Mouse (Mus musculus): ENCODE measurements around the gene Krtap5-3. TPM values are rescaled to one million over a fixed set of nuclear protein-coding genes. Genes with fewer than 3 reads are reported as not detected.
"Not testable (repeated sequence)": the region's sequence is repeated elsewhere in the genome, so short reads cannot be mapped to it uniquely, and the experiment has no call there.

Gene Krtap5-3
- polyA plus RNA-seq, 1 experiment from 2014 or later: not detected

DNA sequence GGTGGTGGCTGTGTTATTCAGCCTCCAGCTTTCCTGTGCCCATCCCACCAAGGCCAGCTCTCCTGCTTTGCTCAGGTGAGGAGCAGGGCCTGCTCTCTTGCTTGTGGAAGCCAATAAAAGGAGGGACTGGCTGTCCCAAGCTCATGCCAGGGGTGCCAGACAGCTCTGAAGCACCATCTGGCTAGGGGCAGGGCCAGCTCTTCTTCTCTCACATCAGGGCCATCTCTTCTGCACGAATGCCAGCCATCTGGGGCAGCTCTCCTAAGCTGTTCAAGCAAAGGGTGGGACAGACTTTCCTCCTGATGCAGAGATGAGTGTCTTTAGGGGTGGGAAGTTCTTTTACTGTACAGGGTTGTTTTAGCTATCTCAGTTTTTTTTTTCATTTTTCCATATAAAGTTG lies 20.1 kb upstream of the Krtap5-3 start:
- WGBS: 53% methylated on average over 1 of the region's 1 CpGs
- no peaks in the 10 kb centered on the region for H3K36me3 ChIP-seq (ENCODE audit: control insufficient read depth, insufficient read depth, low read length)
- no peaks in the 10 kb centered on the region for H3K27me3 ChIP-seq (ENCODE audit: control insufficient read depth, insufficient read depth, low read length)
- DNase-seq (ENCODE audit: low spot score): no peak
- no peaks in the 10 kb centered on the region for H3K4me1 ChIP-seq (ENCODE audit: control insufficient read depth, insufficient read depth, low read length)
- no peak overlapping the region for H3K27ac ChIP-seq (ENCODE audit: low read depth, low read length)
- no peaks in the 10 kb centered on the region for H3K9me3 ChIP-seq (ENCODE audit: control insufficient read depth, low read length)
- no peak overlapping the region for H3K9ac ChIP-seq (ENCODE audit: low read length)
- ATAC-seq (ENCODE audit: insufficient read depth, low FRiP score, low TSS enrichment): no peak
- no peak overlapping the region for H3K4me2 ChIP-seq (ENCODE audit: low read depth)
- H3K4me3 ChIP-seq (ENCODE audit: low read depth, low read length): no peak overlapping the region

DNA sequence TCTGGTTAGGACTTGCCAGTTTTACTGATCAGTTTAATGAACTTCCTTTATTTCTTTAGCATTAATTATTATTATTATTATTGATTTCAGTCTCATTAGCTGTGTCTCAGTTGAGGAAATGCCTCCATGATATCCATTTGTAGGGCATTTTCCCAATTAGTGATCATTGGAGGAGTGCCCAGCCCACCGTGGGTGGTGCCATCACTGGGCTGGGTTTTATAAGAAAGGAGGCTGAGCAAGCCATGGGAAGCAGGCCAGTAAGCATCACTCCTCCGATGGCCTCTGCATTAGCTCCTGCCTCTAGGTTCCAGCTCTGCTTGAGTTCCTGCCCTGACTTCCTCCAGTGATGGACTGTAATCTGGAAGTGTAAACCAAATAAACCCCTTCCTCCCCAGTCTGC lies 13.0 kb upstream of the Krtap5-3 start:
- no peak overlapping the region for H3K4me3 ChIP-seq (ENCODE audit: low read depth, low read length)
- no peaks in the 10 kb centered on the region for H3K4me1 ChIP-seq (ENCODE audit: control insufficient read depth, insufficient read depth, low read length)
- no peaks in the 10 kb centered on the region for H3K27me3 ChIP-seq (ENCODE audit: control insufficient read depth, insufficient read depth, low read length)
- H3K36me3 ChIP-seq (ENCODE audit: control insufficient read depth, insufficient read depth, low read length): no peaks in the 10 kb centered on the region
- H3K9ac ChIP-seq (ENCODE audit: low read length): no peak overlapping the region
- DNase-seq (ENCODE audit: low spot score) (no peak), ATAC-seq (ENCODE audit: insufficient read depth, low FRiP score, low TSS enrichment) (no peak)
- no peak overlapping the region for H3K27ac ChIP-seq (ENCODE audit: low read depth, low read length)
- 79% methylated on average over 2 of the region's 2 CpGs for whole genome bisulfite sequencing
- no peaks in the 10 kb centered on the region for H3K9me3 ChIP-seq (ENCODE audit: control insufficient read depth, low read length)
- H3K4me2 ChIP-seq (ENCODE audit: low read depth): no peak overlapping the region

DNA sequence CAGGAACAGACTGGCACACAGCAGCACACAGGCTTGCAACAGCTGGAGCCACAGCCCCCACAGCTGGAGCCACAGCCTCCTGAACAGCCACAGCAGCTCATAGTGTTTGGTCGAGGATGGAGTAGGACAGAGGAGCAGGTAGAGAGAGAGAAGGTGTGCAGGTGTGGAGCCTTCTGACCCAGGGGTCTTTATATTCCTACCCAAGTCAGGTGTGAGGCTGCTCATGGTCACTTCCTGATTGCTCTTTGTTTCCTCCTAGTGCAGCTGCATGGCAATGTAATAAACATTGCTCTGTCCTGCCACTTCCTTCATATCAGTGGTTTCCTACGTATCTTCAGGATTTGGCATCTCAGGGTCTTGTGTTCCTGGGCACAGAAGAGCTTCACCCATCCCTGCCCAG lies 10.9 kb upstream of the Krtap5-3 start, which contains the start of gene Gm10153:
Gm10153 (minus strand) TSS at position 101 of the 400 bp plus-strand sequence.
- Histone ChIP-seq H3K4me2 (ENCODE audit: low read depth) (no peak within 1 kb of the TSS), H3K36me3 (ENCODE audit: control insufficient read depth, insufficient read depth, low read length) (no peaks in the 10 kb centered on the region), H3K9me3 (ENCODE audit: control insufficient read depth, low read length) (no peaks in the 10 kb centered on the region), H3K4me3 (ENCODE audit: low read depth, low read length) (no peak within 1 kb of the TSS), H3K4me1 (ENCODE audit: control insufficient read depth, insufficient read depth, low read length) (no peaks in the 10 kb centered on the region), H3K27me3 (ENCODE audit: control insufficient read depth, insufficient read depth, low read length) (no peaks in the 10 kb centered on the region), H3K27ac (ENCODE audit: low read depth, low read length) (no peak within 1 kb of the TSS), H3K9ac (ENCODE audit: low read length) (no peak within 1 kb of the TSS)
- ATAC-seq (ENCODE audit: insufficient read depth, low FRiP score, low TSS enrichment) (no peak), DNase-seq (ENCODE audit: low spot score) (no peak)
- 39% methylated on average over 2 of the region's 2 CpGs for WGBS

DNA sequence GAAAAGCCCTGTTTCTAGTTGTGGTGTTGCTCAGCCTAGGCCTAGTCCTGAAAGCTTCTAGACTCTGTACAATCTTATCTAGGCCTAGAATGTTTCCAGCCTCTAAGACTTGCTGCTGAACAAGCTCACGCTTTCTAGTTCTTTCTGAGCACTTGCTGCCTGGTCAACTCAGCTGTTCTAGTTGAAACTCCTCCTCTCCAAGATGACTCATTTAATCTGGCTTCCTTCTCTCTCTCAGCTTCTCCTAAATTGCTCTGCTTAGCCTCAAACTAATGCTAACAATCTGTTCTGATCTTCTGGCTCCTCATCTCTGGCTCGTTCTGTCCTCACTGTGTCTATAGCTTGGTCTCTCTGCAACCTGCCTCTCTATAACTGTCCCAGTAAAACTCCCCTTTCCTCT lies 2.4 kb upstream of the Krtap5-3 start:
- Histone ChIP-seq H3K27me3 (ENCODE audit: control insufficient read depth, insufficient read depth, low read length) (no peaks in the 10 kb centered on the region), H3K36me3 (ENCODE audit: control insufficient read depth, insufficient read depth, low read length) (no peaks in the 10 kb centered on the region), H3K4me1 (ENCODE audit: control insufficient read depth, insufficient read depth, low read length) (no peaks in the 10 kb centered on the region), H3K4me2 (ENCODE audit: low read depth) (no peak overlapping the region), H3K9me3 (ENCODE audit: control insufficient read depth, low read length) (no peaks in the 10 kb centered on the region), H3K27ac (ENCODE audit: low read depth, low read length) (no peak overlapping the region), H3K9ac (ENCODE audit: low read length) (no peak overlapping the region), H3K4me3 (ENCODE audit: low read depth, low read length) (no peak overlapping the region)
- WGBS: 77% methylated on average over 2 of the region's 2 CpGs
- no peak for ATAC-seq (ENCODE audit: insufficient read depth, low FRiP score, low TSS enrichment)
- DNase-seq (ENCODE audit: low spot score): no peak

DNA sequence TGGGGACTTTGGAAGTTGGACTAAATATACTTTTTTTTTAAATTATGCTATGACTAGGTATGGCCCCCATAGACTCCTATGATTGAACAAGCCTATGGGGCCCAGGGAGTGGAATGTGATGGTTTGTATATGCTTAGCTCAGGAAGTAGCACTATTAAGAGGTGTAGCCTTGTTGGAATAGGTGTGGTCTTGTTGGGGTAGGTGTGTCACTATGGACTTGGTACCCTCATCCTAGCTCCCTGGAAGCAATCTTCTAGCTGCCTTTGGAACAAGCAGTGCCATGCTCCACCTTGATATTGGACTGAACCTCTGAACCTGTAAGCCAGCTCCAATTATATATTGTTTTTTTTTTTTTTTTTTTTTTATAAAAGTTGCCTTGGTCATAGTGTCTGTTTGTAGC lies 4.3 kb downstream of the Krtap5-3 start:
- no peaks in the 10 kb centered on the region for H3K9me3 ChIP-seq (ENCODE audit: control insufficient read depth, low read length)
- no peak overlapping the region for H3K4me2 ChIP-seq (ENCODE audit: low read depth)
- no peak for ATAC-seq (ENCODE audit: insufficient read depth, low FRiP score, low TSS enrichment)
- H3K9ac ChIP-seq (ENCODE audit: low read length): no peak overlapping the region
- H3K27me3 ChIP-seq (ENCODE audit: control insufficient read depth, insufficient read depth, low read length): no peaks in the 10 kb centered on the region
- no peak overlapping the region for H3K27ac ChIP-seq (ENCODE audit: low read depth, low read length)
- no peak overlapping the region for H3K4me3 ChIP-seq (ENCODE audit: low read depth, low read length)
- no peak for DNase-seq (ENCODE audit: low spot score)
- no peaks in the 10 kb centered on the region for H3K4me1 ChIP-seq (ENCODE audit: control insufficient read depth, insufficient read depth, low read length)
- no peaks in the 10 kb centered on the region for H3K36me3 ChIP-seq (ENCODE audit: control insufficient read depth, insufficient read depth, low read length)

DNA sequence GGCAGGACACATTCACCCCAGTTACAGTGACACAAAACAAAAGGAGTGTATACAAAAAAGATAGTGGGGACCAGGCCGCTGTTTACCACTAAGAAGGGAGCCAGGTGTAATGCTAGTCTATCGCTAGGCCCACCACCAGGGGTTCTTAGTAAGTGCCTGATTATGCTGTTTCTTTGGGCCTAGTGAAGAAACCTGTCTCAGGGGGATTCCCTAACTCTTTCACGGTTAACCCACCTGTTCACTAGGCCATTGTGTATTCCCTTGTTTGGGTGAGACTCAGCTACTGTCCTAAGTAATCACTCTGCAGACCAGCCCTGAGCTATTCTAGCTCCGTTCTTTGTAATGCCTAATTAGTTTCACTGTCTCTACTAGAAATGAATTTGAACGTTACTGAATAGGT lies 5.7 kb downstream of the Krtap5-3 start:
- 75% methylated on average over 5 of the region's 5 CpGs for WGBS
- DNase-seq (ENCODE audit: low spot score); H3K4me1 ChIP-seq (ENCODE audit: control insufficient read depth, insufficient read depth, low read length): not testable (repeated sequence)

DNA sequence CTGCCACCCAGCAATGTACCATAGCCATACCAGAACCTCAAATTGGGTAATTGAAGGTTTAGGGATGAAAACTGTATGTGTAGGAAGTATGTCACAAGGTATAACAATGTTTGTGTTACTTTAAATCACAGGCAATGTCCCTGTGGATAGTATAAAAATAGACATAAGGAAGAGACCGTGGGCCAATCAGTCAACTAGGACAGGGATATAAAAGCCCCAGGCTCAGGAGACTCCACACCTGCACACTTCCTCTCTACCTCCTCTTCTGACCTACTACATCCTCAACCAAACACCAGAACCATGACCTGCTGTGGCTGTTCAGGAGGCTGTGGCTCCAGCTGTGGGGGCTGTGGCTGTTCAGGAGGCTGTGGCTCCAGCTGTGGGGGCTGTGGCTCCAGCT lies 10.4 kb downstream of the Krtap5-3 start, which contains the start of gene Gm7579:
Gm7579 (plus strand) TSS at position 301 of the 400 bp plus-strand sequence.
- no peak for ATAC-seq (ENCODE audit: insufficient read depth, low FRiP score, low TSS enrichment)
- WGBS: 81% methylated on average over 1 of the region's 1 CpGs
- H3K4me2 ChIP-seq (ENCODE audit: low read depth): no peak within 1 kb of the TSS

More for the DNA sequence above, 5.7 kb downstream of the Krtap5-3 start:
- H3K36me3 ChIP-seq (ENCODE audit: control insufficient read depth, insufficient read depth, low read length); H3K4me3 ChIP-seq (ENCODE audit: low read depth, low read length); H3K9ac ChIP-seq (ENCODE audit: low read length); H3K4me2 ChIP-seq (ENCODE audit: low read depth); H3K27me3 ChIP-seq (ENCODE audit: control insufficient read depth, insufficient read depth, low read length); H3K27ac ChIP-seq (ENCODE audit: low read depth, low read length); ATAC-seq (ENCODE audit: insufficient read depth, low FRiP score, low TSS enrichment); H3K9me3 ChIP-seq (ENCODE audit: control insufficient read depth, low read length): not testable (repeated sequence)

DNA sequence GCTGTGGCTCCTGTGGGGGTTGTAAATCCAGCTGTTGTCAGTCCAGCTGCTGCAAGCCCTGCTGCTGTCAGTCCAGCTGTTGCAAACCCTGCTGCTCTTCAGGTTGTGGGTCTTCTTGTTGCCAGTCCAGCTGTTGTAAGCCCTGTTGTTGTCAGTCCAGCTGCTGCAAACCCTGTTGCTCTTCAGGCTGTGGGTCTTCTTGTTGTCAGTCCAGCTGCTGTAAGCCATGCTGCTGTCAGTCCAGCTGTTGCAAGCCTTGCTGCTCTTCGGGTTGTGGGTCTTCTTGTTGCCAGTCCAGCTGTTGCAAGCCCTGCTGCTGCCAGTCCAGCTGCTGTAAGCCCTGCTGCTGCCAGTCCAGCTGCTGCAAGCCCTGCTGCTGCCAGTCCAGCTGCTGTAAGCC lies 11.0 kb downstream of the Krtap5-3 start:
- WGBS: 72% methylated on average over 1 of the region's 1 CpGs
- not testable (repeated sequence) for H3K9ac ChIP-seq (ENCODE audit: low read length); DNase-seq (ENCODE audit: low spot score); H3K4me1 ChIP-seq (ENCODE audit: control insufficient read depth, insufficient read depth, low read length); H3K9me3 ChIP-seq (ENCODE audit: control insufficient read depth, low read length); H3K27ac ChIP-seq (ENCODE audit: low read depth, low read length); ATAC-seq (ENCODE audit: insufficient read depth, low FRiP score, low TSS enrichment); H3K4me2 ChIP-seq (ENCODE audit: low read depth); H3K36me3 ChIP-seq (ENCODE audit: control insufficient read depth, insufficient read depth, low read length); H3K4me3 ChIP-seq (ENCODE audit: low read depth, low read length); H3K27me3 ChIP-seq (ENCODE audit: control insufficient read depth, insufficient read depth, low read length)

More for the DNA sequence above, 10.4 kb downstream of the Krtap5-3 start, which contains the start of gene Gm7579:
- H3K4me3 ChIP-seq (ENCODE audit: low read depth, low read length): no peak within 1 kb of the TSS
- H3K36me3 ChIP-seq (ENCODE audit: control insufficient read depth, insufficient read depth, low read length): no peaks in the 10 kb centered on the region
- no peaks in the 10 kb centered on the region for H3K9me3 ChIP-seq (ENCODE audit: control insufficient read depth, low read length)
- DNase-seq (ENCODE audit: low spot score): no peak
- no peaks in the 10 kb centered on the region for H3K4me1 ChIP-seq (ENCODE audit: control insufficient read depth, insufficient read depth, low read length)
- no peaks in the 10 kb centered on the region for H3K27me3 ChIP-seq (ENCODE audit: control insufficient read depth, insufficient read depth, low read length)
- no peak within 1 kb of the TSS for H3K9ac ChIP-seq (ENCODE audit: low read length)
- H3K27ac ChIP-seq (ENCODE audit: low read depth, low read length): no peak within 1 kb of the TSS

DNA sequence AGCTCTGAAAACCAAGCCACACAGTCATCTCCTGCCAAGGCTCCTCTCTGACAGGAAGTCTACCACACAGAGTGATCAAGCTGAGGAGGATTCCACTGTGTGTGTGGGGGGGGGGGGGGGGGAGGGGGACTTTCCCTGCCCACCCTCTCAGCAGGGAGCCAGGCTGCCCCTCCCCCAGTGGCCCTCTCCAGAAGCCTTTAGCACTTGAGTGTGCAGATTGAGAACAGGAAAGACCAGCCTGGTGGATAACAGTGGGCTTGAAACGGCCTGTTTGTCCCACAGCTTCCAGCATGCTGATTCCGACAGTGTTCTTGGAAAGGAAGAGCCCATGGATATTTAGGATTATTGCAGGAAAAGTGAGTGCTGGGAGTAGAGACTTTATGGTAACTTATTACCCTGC lies 23.4 kb downstream of the Krtap5-3 start:
- Histone ChIP-seq H3K9me3 (ENCODE audit: control insufficient read depth, low read length) (no peaks in the 10 kb centered on the region), H3K4me1 (ENCODE audit: control insufficient read depth, insufficient read depth, low read length) (no peaks in the 10 kb centered on the region), H3K27ac (ENCODE audit: low read depth, low read length) (no peak overlapping the region), H3K27me3 (ENCODE audit: control insufficient read depth, insufficient read depth, low read length) (no peaks in the 10 kb centered on the region), H3K9ac (ENCODE audit: low read length) (no peak overlapping the region), H3K4me3 (ENCODE audit: low read depth, low read length) (no peak overlapping the region), H3K36me3 (ENCODE audit: control insufficient read depth, insufficient read depth, low read length) (no peaks in the 10 kb centered on the region), H3K4me2 (ENCODE audit: low read depth) (no peak overlapping the region)
- WGBS: 59% methylated on average over 2 of the region's 2 CpGs
- ATAC-seq (ENCODE audit: insufficient read depth, low FRiP score, low TSS enrichment) (no peak), DNase-seq (ENCODE audit: low spot score) (no peak)
